Mouse (Mus musculus): ENCODE data around the gene Golga2.

GRCm38 (mm10) chr2:32342539-32343350, 55.6 kb downstream of the Golga2 start:
- TF ChIP-seq CTCF (IDR thresholded peaks at IDR 0.05; ENCODE audit: low read depth, low read length) (no peak), POLR2A (IDR thresholded peaks at IDR 0.05; ENCODE audit: insufficient read depth, low read length) (no peak)

Measured in ES-Bruce4 (cell line).